Mouse (Mus musculus) layer of hippocampus, postnatal 14 days (tissue): ENCODE data around the gene Alox12b. TPM values are rescaled to one million over a fixed set of nuclear protein-coding genes. Genes with fewer than 3 reads are reported as not detected.

ENCODE experiments used
- DNase-seq, 2 experiments: peaks; one replicate each; pipeline ENCODE4 v3.0.0; 2021 to 2022; ENCODE audit warnings: low spot score in 2 of 2, mixed read lengths in 1 of 2
- long read RNA-seq, 2 experiments: library from polyadenylated mRNA; stranded (forward); transcript quantifications; one replicate each; pipeline ENCODE4 v2.0.0; 2021
- total RNA-seq, 2 experiments: library from RNA; stranded (reverse); gene quantifications; 2 replicates each; pipeline ENCODE4 v1.2.3; 2021

The Alox12b gene
- under 1 TPM; 0.65 to 0.95 TPM for total RNA-seq
- long read RNA-seq, experiment 1, result 0 reads
- long read RNA-seq, experiment 2, partial matches to known transcripts, result 1 of 2 reads
- long read RNA-seq, experiment 2, other reads (novel, unspliced or antisense), result 1 of 2 reads

GRCm38 (mm10) chr11:69156800-69157199 is at the start of gene Alox12b:
Gene Alox12b (plus strand): TSS chr11:69156989.
- DNase-seq, result no peak

- DNase-seq, result no peak
Observed at GRCm38 (mm10) chr11:69107676-69108075, 49.1 kb upstream of the Alox12b start.

GRCm38 (mm10) chr11:69108223-69108622 is 48.6 kb upstream of the Alox12b start:
- DNase-seq, result no peak

- DNase-seq, result no peak
Observed at GRCm38 (mm10) chr11:69109032-69109900, 47.5 kb upstream of the Alox12b start.

- peak; percentile 93 to 95 for DNase-seq
Observed at GRCm38 (mm10) chr11:69110319-69111046, 46.3 kb upstream of the Alox12b start.

- DNase-seq, result no peak
Observed at GRCm38 (mm10) chr11:69111051-69111810, 45.6 kb upstream of the Alox12b start.

- no peak for DNase-seq
Observed at GRCm38 (mm10) chr11:69111865-69112264, 44.9 kb upstream of the Alox12b start.

GRCm38 (mm10) chr11:69114018-69114417 is 42.8 kb upstream of the Alox12b start:
- no peak for DNase-seq

GRCm38 (mm10) chr11:69114621-69115020 is 42.2 kb upstream of the Alox12b start:
- no peak for DNase-seq

GRCm38 (mm10) chr11:69116843-69117242 is 39.9 kb upstream of the Alox12b start:
- DNase-seq, result no peak

GRCm38 (mm10) chr11:69117737-69118695 is 38.8 kb upstream of the Alox12b start:
- DNase-seq, result peak; percentile 53 to 59

GRCm38 (mm10) chr11:69118765-69119164 is 38.0 kb upstream of the Alox12b start:
- peak; percentile 87 to 94 for DNase-seq

GRCm38 (mm10) chr11:69119446-69120155 is 37.2 kb upstream of the Alox12b start:
- DNase-seq, result no peak

GRCm38 (mm10) chr11:69120221-69121000 is 36.4 kb upstream of the Alox12b start, which contains the start of gene Hes7:
Gene Hes7 (plus strand): TSS chr11:69120404.
- no peak for DNase-seq

GRCm38 (mm10) chr11:69121001-69121740 is 35.6 kb upstream of the Alox12b start:
- DNase-seq, result no peak

- DNase-seq, result no peak
Observed at GRCm38 (mm10) chr11:69121741-69122335, 35.0 kb upstream of the Alox12b start.

GRCm38 (mm10) chr11:69122336-69122951 is 34.3 kb upstream of the Alox12b start, which contains the start of gene 9130213A22Rik:
Gene 9130213A22Rik (minus strand): TSS chr11:69122589.
- peak; percentile 90 to 92 for DNase-seq
